Mouse (Mus musculus) gastrocnemius, postnatal 4 days (tissue): ENCODE measurements around the gene Khdrbs2. TPM values are rescaled to one million over a fixed set of nuclear protein-coding genes. Genes with fewer than 3 reads are reported as not detected.
"Not testable (repeated sequence)": the region's sequence is repeated elsewhere in the genome, so short reads cannot be mapped to it uniquely, and the experiment has no call there.

Experiments
- DNase-seq, 2 experiments: peaks; one replicate each; pipeline ENCODE4 v3.0.0; 2021 to 2022; ENCODE audit warnings: low spot score in 2 of 2, mixed read lengths in 2 of 2
- total RNA-seq, 2 experiments: library from RNA; stranded (reverse); gene quantifications; 2 replicates each; pipeline ENCODE4 v1.2.3; 2021

Khdrbs2 gene
- total RNA-seq, 2 experiments from 2014 or later: 0.56 to 0.57 TPM

- no peak for DNase-seq
Observed at GRCm38 (mm10) chr1:32463103-32463516, 290.6 kb downstream of the Khdrbs2 start.

GRCm38 (mm10) chr1:32471022-32471421 lies 298.5 kb downstream of the Khdrbs2 start:
- DNase-seq: no peak

- DNase-seq: no peak
Observed at GRCm38 (mm10) chr1:32471502-32472214, 299.1 kb downstream of the Khdrbs2 start.

- no peak for DNase-seq
Observed at GRCm38 (mm10) chr1:32487944-32488343, 315.4 kb downstream of the Khdrbs2 start.

GRCm38 (mm10) chr1:32503381-32503780 lies 330.9 kb downstream of the Khdrbs2 start:
- no peak for DNase-seq

DNA sequence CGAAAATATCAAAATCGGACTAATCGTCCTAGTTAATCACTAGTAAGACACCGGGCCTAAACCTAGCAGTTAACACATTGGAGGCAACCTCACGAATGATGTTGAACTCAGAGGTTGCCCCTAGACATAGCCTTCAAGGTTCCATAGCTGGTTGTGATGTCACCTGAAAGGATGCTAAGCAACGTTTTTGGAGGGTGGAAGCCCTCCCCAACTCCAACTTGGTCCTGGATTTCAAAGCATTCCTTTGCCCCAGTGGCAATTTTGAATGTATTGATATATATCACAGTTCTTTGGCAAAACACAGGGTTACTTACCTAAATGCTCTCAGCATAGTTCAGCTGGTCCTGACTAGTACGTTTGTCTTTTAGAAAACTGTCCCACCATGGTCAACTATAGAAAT lies 374.7 kb downstream of the Khdrbs2 start, which contains the start of gene Gm5415:
Gene Gm5415, minus strand, starts transcription at position 101 of the 400 bp plus-strand sequence.
- not testable (repeated sequence) for DNase-seq

- DNase-seq: no peak
Observed at GRCm38 (mm10) chr1:32553459-32553858, 380.9 kb downstream of the Khdrbs2 start.

DNA sequence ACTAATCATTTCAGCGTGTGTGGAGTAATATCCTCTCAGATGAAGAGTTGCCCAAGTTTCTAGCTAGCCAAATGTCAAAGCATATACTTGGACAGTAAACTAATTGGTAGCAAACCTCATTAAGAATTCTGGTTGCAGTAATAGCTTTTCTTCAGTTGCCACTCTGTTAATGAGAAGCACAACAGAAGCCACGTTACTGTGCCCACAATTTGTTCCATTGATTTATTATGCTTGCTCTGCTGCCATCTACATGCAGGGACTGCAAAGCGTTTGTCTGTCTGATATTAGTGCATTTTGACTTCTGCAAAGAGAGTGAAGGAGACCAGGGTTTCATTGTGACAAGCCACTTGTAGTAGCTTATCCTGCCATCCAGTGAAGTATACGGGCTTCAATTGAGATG lies 381.4 kb downstream of the Khdrbs2 start:
- DNase-seq: no peak

GRCm38 (mm10) chr1:32568901-32569300 lies 396.4 kb downstream of the Khdrbs2 start:
- DNase-seq: no peak

- no peak for DNase-seq
Observed at GRCm38 (mm10) chr1:32626060-32626459, 453.5 kb downstream of the Khdrbs2 start.

DNA sequence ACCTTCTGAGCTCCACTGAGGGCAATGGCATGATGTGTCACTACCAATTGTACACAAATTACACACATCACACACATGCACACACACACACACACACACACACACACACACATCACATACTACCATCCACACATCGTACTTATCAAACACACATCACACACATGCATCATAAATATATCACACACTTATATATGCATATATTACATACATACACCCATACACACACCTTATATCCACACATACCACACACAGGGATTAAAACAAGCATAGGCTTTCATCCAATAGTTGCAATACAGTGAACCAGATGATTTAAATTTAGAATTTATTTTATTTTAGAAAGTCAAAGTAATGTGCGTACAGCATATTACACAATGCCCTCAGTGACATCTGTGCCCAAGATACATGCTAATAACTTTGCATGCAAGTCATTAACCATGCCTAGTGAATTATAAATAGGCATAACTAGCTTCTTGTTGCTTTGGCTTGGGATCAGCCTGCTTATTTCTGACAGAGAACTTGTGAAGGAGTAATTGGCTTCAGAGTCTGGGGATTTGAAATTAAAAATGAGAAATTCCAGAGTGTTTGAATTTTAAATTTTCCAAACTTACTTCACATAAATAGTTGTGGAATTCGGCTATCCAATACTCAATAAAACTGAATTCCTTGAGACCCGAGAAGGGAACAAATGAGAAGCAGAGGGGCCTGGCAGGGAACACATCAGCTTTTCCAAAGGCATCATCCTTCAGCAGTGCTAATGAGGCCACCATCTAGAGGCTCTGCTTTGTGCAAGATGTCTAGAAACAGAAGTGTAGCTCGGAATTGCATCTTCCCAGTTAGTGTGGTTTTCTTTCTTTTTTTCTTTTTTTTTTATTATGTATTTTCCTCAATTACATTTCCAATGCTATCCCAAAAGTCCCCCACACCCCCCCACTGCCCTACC lies 460.2 kb downstream of the Khdrbs2 start:
- no peak for DNase-seq

GRCm38 (mm10) chr1:32633404-32633803 lies 460.9 kb downstream of the Khdrbs2 start:
- DNase-seq: no peak

- no peak for DNase-seq
Observed at GRCm38 (mm10) chr1:32639118-32639517, 466.6 kb downstream of the Khdrbs2 start.

DNA sequence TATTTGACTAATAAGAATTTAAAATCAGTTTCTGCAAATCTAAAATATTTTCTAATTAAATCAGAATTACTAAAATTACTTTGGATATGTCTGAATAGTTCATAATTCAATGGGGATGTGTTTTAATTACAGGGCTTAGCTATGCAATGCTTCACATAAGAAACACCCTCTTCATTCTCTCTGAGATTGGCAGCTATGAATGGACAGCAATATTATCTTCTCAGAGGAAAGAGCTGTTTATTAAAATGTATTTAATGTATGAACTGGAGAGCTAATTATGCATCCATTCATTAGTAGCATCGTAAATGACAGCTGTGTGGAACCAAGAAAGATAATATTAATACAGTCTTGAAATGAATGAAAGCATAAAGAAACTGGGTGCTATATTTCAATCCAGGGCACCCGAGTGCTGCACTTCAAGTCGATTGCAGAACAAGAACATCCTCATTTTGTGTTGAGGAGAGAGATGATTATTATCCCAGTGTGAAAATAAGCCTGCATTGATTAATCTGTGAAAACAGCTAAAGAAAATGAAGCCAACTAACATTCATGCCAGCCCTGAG lies 477.2 kb downstream of the Khdrbs2 start:
- DNase-seq: no peak

GRCm38 (mm10) chr1:32693806-32694205 lies 521.3 kb downstream of the Khdrbs2 start:
- DNase-seq: no peak

GRCm38 (mm10) chr1:32700132-32700531 lies 527.6 kb downstream of the Khdrbs2 start:
- no peak for DNase-seq

DNA sequence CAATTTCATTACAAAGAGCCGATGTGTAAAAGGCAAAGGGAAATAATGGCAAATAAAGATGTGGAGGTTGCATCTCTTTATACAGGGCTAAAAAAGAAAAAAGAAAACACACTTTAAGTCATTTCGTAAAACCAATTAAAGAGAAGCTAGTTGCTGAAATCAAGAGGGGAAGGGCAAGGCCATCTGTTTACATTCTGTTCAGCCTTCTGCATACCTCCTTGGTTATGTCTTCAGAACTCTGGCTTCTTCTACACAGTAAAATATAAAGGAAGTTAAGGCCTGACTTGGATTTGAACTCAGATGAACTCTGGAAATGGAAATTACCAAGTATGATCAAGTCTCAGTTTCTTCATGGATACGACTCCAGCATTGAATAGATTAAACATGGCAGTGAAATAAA lies 528.8 kb downstream of the Khdrbs2 start:
- DNase-seq: no peak
